Mouse (Mus musculus) MEL (cell line): ENCODE data around the gene Gm12248. TPM values are rescaled to one million over a fixed set of nuclear protein-coding genes. Genes with fewer than 3 reads are reported as not detected.
A peak's percentile ranks its signal among the peaks of the same experiment; 100 is the strongest.

Experiments
- DNase-seq: peaks from one replicate; pipeline ENCODE4 v3.0.0; 2011; ENCODE audit warnings: low read depth, low spot score
- H3K27ac ChIP-seq: 2 replicates; pipeline ENCODE4 v1.5.1; 2012; ENCODE audit warnings: low read depth, mild to moderate bottlenecking, control low read depth, low read length, moderate library complexity; ENCODE audit not compliant: control insufficient read depth
- H3K27me3 ChIP-seq, 2 experiments: fragments of 150-350 bp in 1 of 2; sonication (generic) in 1 of 2; 2 replicates each; pipeline ENCODE4 v1.6.1; 2012; ENCODE audit warnings: low read length in 2 of 2, mild to moderate bottlenecking in 2 of 2, improper control_type of control experiment in 1 of 2, moderate library complexity in 1 of 2; ENCODE audit not compliant: insufficient read depth in 2 of 2, control insufficient read depth in 1 of 2
- H3K36me3 ChIP-seq, 2 experiments: 2 replicates each; pipeline ENCODE4 v1.6.1; 2012 to 2014; ENCODE audit warnings: low read length in 2 of 2, improper control_type of control experiment in 1 of 2, inconsistent platforms in 1 of 2, mild to moderate bottlenecking in 1 of 2; ENCODE audit not compliant: insufficient read depth in 2 of 2, control insufficient read depth in 1 of 2
- H3K4me1 ChIP-seq, 2 experiments: fragments of 150-350 bp in 1 of 2; sonication (generic) in 1 of 2; 2 replicates each; pipeline ENCODE4 v1.6.1; 2012; ENCODE audit warnings: low read length in 2 of 2, improper control_type of control experiment in 1 of 2, mild to moderate bottlenecking in 1 of 2; ENCODE audit not compliant: insufficient read depth in 2 of 2, control insufficient read depth in 1 of 2
- H3K4me3 ChIP-seq, 2 experiments: fragments of 150-350 bp in 1 of 2; sonication (generic) in 1 of 2; 2 replicates each; pipeline ENCODE4 v1.5.1; 2012; ENCODE audit warnings: low read depth in 2 of 2, low read length in 2 of 2, mild to moderate bottlenecking in 2 of 2, moderate library complexity in 2 of 2, control low read depth in 1 of 2, improper control_type of control experiment in 1 of 2; ENCODE audit not compliant: control insufficient read depth in 1 of 2, insufficient read depth in 1 of 2
- H3K79me2 ChIP-seq: 2 replicates; pipeline ENCODE4 v1.6.1; 2012; ENCODE audit warnings: mild to moderate bottlenecking, low read length, moderate library complexity; ENCODE audit not compliant: control insufficient read depth, poor library complexity, insufficient read depth
- H3K9ac ChIP-seq: 2 replicates; pipeline ENCODE4 v1.6.1; 2012; ENCODE audit warnings: low read depth, mild to moderate bottlenecking, control low read depth, low read length, moderate library complexity; ENCODE audit not compliant: control insufficient read depth, poor library complexity, severe bottlenecking
- H3K9me3 ChIP-seq: fragments of 150-350 bp; sonication (generic); replicated peaks from 2 replicates; pipeline ENCODE4 v1.6.1; 2012; ENCODE audit warnings: mild to moderate bottlenecking, low read length, improper control_type of control experiment, moderate library complexity; ENCODE audit not compliant: insufficient read depth
- CTCF ChIP-seq, 3 experiments: IDR thresholded peaks in 2 of 3; conservative IDR thresholded peaks in 1 of 3; 2 replicates each; pipeline ENCODE4 v1.5.1; 2011 to 2012; ENCODE audit warnings: low read length in 3 of 3, low read depth in 2 of 3, mild to moderate bottlenecking in 2 of 3, improper control_type of control experiment in 1 of 3, inconsistent platforms in 1 of 3, mixed read lengths in 1 of 3, moderate library complexity in 1 of 3; ENCODE audit not compliant: control insufficient read depth in 1 of 3, insufficient read depth in 1 of 3, poor library complexity in 1 of 3, severe bottlenecking in 1 of 3
- ELF1 ChIP-seq: IDR thresholded peaks from 2 replicates; pipeline ENCODE4 v1.6.1; 2014; ENCODE audit warnings: low read depth, mild to moderate bottlenecking, inconsistent platforms, low read length, improper control_type of control experiment, moderate library complexity
- GABPA ChIP-seq: IDR thresholded peaks from 2 replicates; pipeline ENCODE4 v1.6.1; 2012; ENCODE audit warnings: low read depth, mild to moderate bottlenecking, inconsistent platforms, low read length, improper control_type of control experiment, moderate library complexity
- HCFC1 ChIP-seq: IDR thresholded peaks from 2 replicates; pipeline ENCODE4 v1.6.1; 2012; ENCODE audit warnings: low read depth, mild to moderate bottlenecking, inconsistent platforms, low read length, improper control_type of control experiment, moderate library complexity
- JUND ChIP-seq: IDR thresholded peaks from 2 replicates; pipeline ENCODE4 v1.6.1; 2011; ENCODE audit warnings: low read depth, mild to moderate bottlenecking, improper control_type of control experiment, low read length
- KAT2A ChIP-seq: conservative IDR thresholded peaks from 2 replicates; pipeline ENCODE4 v1.6.1; 2012; ENCODE audit warnings: low read depth, low read length, improper control_type of control experiment, inconsistent platforms
- MEF2A ChIP-seq: IDR thresholded peaks from 2 replicates; pipeline ENCODE4 v1.6.1; 2014; ENCODE audit warnings: low read depth, mild to moderate bottlenecking, inconsistent platforms, low read length, improper control_type of control experiment; ENCODE audit not compliant: poor library complexity, insufficient replicate concordance, severe bottlenecking; ENCODE audit errors: extremely low read depth
- MXI1 ChIP-seq: IDR thresholded peaks from 2 replicates; pipeline ENCODE4 v1.6.1; 2011; ENCODE audit warnings: mild to moderate bottlenecking, low read depth, low read length, improper control_type of control experiment
- MYC ChIP-seq: IDR thresholded peaks from 2 replicates; pipeline ENCODE4 v1.6.1; 2011; ENCODE audit warnings: low read depth, mild to moderate bottlenecking, low read length, improper control_type of control experiment, moderate library complexity
- NELFE ChIP-seq: IDR thresholded peaks from 2 replicates; pipeline ENCODE4 v1.6.1; 2011; ENCODE audit warnings: low read depth, low read length, improper control_type of control experiment
- NRF1 ChIP-seq: IDR thresholded peaks from 2 replicates; pipeline ENCODE4 v1.6.1; 2014; ENCODE audit warnings: low read depth, mild to moderate bottlenecking, inconsistent platforms, low read length, improper control_type of control experiment, moderate library complexity; ENCODE audit not compliant: poor library complexity, insufficient read depth, severe bottlenecking
- RAD21 ChIP-seq: IDR thresholded peaks from 2 replicates; pipeline ENCODE4 v1.6.1; 2011; ENCODE audit warnings: mild to moderate bottlenecking, low read depth, low read length, improper control_type of control experiment
- SIN3A ChIP-seq: IDR thresholded peaks from 2 replicates; pipeline ENCODE4 v1.6.1; 2012; ENCODE audit warnings: low read length, improper control_type of control experiment, inconsistent platforms
- SMC3 ChIP-seq: IDR thresholded peaks from 2 replicates; pipeline ENCODE4 v1.6.1; 2011; ENCODE audit warnings: low read depth, low read length, improper control_type of control experiment
- TCF12 ChIP-seq: IDR thresholded peaks from 2 replicates; pipeline ENCODE4 v1.6.1; 2014; ENCODE audit warnings: low read depth, mild to moderate bottlenecking, inconsistent platforms, low read length, improper control_type of control experiment, moderate library complexity
- UBTF ChIP-seq: IDR thresholded peaks from 2 replicates; pipeline ENCODE4 v1.6.1; 2012; ENCODE audit warnings: low read depth, mild to moderate bottlenecking, inconsistent platforms, low read length, improper control_type of control experiment, moderate library complexity, borderline replicate concordance; ENCODE audit not compliant: insufficient read depth
- USF1 ChIP-seq: IDR thresholded peaks from 2 replicates; pipeline ENCODE4 v1.6.1; 2014; ENCODE audit warnings: low read depth, mild to moderate bottlenecking, inconsistent platforms, low read length, improper control_type of control experiment, moderate library complexity
- USF2 ChIP-seq, 2 experiments: IDR thresholded peaks; 2 replicates each; pipeline ENCODE4 v1.6.1; 2011 to 2012; ENCODE audit warnings: improper control_type of control experiment in 2 of 2, low read length in 2 of 2, borderline replicate concordance in 1 of 2, inconsistent platforms in 1 of 2, low read depth in 1 of 2, mild to moderate bottlenecking in 1 of 2; ENCODE audit not compliant: insufficient read depth in 1 of 2
- ZC3H11A ChIP-seq: IDR thresholded peaks from 2 replicates; pipeline ENCODE4 v1.6.1; 2012; ENCODE audit warnings: low read depth, mild to moderate bottlenecking, inconsistent platforms, low read length, improper control_type of control experiment
- ZKSCAN1 ChIP-seq: IDR thresholded peaks from 2 replicates; pipeline ENCODE4 v1.6.1; 2012; ENCODE audit warnings: low read depth, mild to moderate bottlenecking, inconsistent platforms, low read length, improper control_type of control experiment, moderate library complexity
- ZMIZ1 ChIP-seq: IDR thresholded peaks from 2 replicates; pipeline ENCODE4 v1.6.1; 2012; ENCODE audit warnings: low read depth, mild to moderate bottlenecking, inconsistent platforms, low read length, improper control_type of control experiment, moderate library complexity
- polyA plus RNA-seq, 2 experiments: library from polyadenylated mRNA; stranded (reverse) in 1 of 2; unstranded in 1 of 2; fragments of >175 nt in 1 of 2; fragments of >200 nt in 1 of 2; gene quantifications; 2 replicates each; pipeline versions ENCODE4 v1.2.1 to v1.2.4; 2012; ENCODE audit warnings: low replicate concordance in 2 of 2, low read depth in 1 of 2; ENCODE audit not compliant: insufficient read length in 2 of 2, insufficient read depth in 1 of 2, missing spikeins in 1 of 2
- total RNA-seq: library from RNA; depleted of rRNA; stranded (reverse); fragments of 300-350 nt; gene quantifications from 2 replicates; pipeline ENCODE4 v1.2.3, GENCODE M21; 2012

The Gm12248 gene
- total and polyA plus RNA-seq, 3 experiments = 0.12 to 0.65 TPM; not detected in 1

DNA sequence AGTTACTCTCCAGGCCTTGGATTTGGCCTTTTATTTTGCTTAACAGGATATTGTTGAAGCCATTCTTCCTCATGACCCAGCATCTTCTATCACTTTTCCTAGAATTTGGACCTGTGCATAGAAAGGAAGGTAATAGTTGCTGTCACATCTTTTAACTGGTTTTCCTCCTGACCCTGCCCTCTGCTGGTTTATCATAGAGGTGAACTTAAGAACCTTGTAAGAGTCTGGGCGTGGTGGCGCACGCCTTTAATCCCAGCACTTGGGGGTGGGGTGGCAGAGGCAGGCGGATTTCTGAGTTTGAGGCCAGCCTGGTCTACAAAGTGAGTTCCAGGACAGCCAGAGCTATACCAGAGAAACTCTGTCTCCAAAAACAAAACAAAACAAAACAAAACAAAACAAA, 74.2 kb downstream of the Gm12248 start:
- H3K36me3 ChIP-seq = peaks cover 25 to 56% of the 10 kb centered on the region in 2 experiments
- no peak overlapping the region for H3K4me3 ChIP-seq
- TF ChIP-seq CTCF (IDR thresholded peaks at IDR 0.05 in 2 of 3, conservative IDR thresholded peaks at IDR 0.05 in 1 of 3; ENCODE audit: control insufficient read depth in 1 of 3, insufficient read depth in 1 of 3, low read depth in 2 of 3, low read length in 3 of 3, poor library complexity in 1 of 3, severe bottlenecking in 1 of 3) (peak in 2 of 3 experiments; percentile 2 to 30; a peak in 1 of 6 replicates), SMC3 (peak; percentile 20; the same call in 1 of the 2 replicates), USF2 (IDR thresholded peaks at IDR 0.05; ENCODE audit: borderline replicate concordance in 1 of 2, insufficient read depth in 1 of 2, low read depth in 1 of 2, low read length in 2 of 2) (no peak), SIN3A (0 out of 2 replicates have a peak, but pooled peaks have one; percentile 13), JUND (no peak), MEF2A (no peak)
- no peak for DNase-seq
- no peaks in the 10 kb centered on the region for H3K27me3 ChIP-seq
- no peak overlapping the region for H3K27ac ChIP-seq
- peaks cover 93% of the 10 kb centered on the region for H3K79me2 ChIP-seq
- peaks cover 33 to 40% of the 10 kb centered on the region in 2 experiments for H3K4me1 ChIP-seq
- no peaks in the 10 kb centered on the region for H3K9me3 ChIP-seq
- H3K9ac ChIP-seq = no peak overlapping the region

DNA sequence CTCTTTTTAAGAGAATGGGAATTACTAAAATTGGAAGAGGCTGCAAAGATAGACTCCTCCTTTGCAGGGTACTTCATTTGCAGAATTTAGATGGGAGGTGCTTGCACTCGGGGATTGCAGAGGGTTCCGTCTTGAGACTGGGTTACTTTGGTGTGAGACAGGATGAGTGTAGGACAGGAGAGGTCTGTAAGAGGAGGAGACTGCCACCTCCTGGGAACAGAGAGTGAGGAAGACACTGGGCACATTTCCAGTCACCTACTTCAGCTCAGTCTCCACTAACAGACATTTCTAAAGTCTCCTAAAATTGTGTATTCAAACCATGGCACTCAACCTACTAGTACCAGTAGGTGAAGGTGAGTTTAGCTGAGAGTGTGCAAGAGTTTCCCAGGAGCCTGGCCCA, 74.6 kb downstream of the Gm12248 start:
- H3K4me1 ChIP-seq = peaks cover 34 to 43% of the 10 kb centered on the region in 2 experiments
- no peak for DNase-seq
- no peaks in the 10 kb centered on the region for H3K9me3 ChIP-seq
- no peak overlapping the region for H3K27ac ChIP-seq
- H3K79me2 ChIP-seq = peaks cover 92% of the 10 kb centered on the region
- H3K36me3 ChIP-seq = peaks cover 25 to 59% of the 10 kb centered on the region in 2 experiments
- H3K4me3 ChIP-seq = no peak overlapping the region
- no peaks in the 10 kb centered on the region for H3K27me3 ChIP-seq
- no peak overlapping the region for H3K9ac ChIP-seq
- TF ChIP-seq ZMIZ1 (no peak), ZKSCAN1 (no peak), CTCF (IDR thresholded peaks at IDR 0.05 in 2 of 3, conservative IDR thresholded peaks at IDR 0.05 in 1 of 3; ENCODE audit: control insufficient read depth in 1 of 3, insufficient read depth in 1 of 3, low read depth in 2 of 3, low read length in 3 of 3, poor library complexity in 1 of 3, severe bottlenecking in 1 of 3) (peak in 1 of 3 experiments; percentile 29; a peak in 1 of 6 replicates), HCFC1 (no peak), GABPA (no peak), MEF2A (no peak), SIN3A (no peak), MXI1 (no peak), USF1 (no peak), NELFE (no peak), RAD21 (peak; percentile 4; the same call in 1 of the 2 replicates), JUND (no peak), ELF1 (no peak), MYC (no peak), SMC3 (peak; percentile 14; the same call in 1 of the 2 replicates), NRF1 (no peak), ZC3H11A (no peak), KAT2A (no peak), UBTF (no peak), TCF12 (no peak)
